Mouse (Mus musculus) cerebellum, postnatal 36 days (tissue): ENCODE data around the gene Tex29.
A peak's percentile ranks its signal among the peaks of the same experiment; 100 is the strongest.
"Not testable (repeated sequence)": the region's sequence is repeated elsewhere in the genome, so short reads cannot be mapped to it uniquely, and the experiment has no call there.

Experiments used
- DNase-seq, 2 experiments: peaks; one replicate each; pipeline ENCODE4 v3.0.0; 2021 to 2022; ENCODE audit warnings: mixed read lengths in 2 of 2

Gene Tex29

DNA sequence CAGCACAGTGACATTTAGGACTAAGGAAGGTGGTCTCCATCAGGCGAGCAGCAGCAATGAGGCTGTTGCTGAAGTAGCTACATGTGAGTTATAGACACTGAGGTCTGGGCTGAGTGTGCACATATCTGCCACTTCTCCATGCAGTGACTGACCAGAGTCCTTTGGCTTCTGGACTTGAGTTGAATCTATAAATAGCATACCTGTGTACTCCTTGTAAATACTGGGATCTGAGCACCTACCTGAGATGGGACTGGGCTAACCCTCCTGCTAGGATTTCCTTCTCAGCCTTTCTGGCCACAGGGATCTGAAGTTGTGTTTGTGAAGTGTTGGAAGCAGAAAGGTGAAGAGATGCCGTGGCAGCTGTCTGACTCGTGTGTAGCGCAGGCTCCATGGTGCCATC lies 7.1 kb upstream of the Tex29 start:
- DNase-seq, result no peak

DNA sequence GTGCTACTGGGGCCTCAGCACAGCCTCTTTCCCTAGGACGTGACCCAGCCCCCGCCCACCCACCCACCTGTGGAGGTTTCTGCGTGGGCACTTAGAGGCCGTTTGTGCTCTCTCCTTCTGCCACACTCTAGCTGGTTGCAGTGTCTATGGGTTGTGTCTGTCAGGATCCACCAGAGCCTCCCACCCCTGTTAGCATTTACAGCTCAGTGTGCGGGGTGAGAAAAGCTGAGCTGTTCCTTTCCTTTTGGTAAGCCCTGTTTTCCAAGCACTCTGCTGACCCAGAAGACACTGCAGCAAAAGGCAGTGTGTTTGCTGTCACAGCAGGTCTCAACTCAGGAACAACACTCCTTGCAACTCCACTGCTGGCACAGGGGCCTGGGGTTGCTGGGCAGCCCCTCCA lies 6.1 kb upstream of the Tex29 start:
- DNase-seq, result no peak

DNA sequence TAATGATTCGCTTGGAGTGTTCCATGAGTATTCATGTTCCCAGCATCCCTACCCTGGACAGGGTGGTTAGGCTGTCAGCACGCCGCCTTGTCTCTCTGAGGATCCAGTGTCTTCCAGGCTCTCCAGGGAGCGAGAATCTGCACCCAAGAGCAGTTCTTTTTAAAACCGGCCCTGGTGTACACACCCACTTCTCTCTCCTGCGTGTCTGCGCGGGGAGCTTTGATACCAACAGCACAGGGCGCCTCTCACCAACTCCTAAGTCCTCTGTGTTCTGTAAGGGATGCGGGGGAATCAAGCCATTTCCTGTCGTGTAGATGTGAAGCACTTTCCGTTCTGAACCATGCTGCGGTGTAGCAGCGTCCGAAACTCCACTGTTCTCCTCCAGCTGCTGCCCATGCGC lies 5.6 kb upstream of the Tex29 start:
- DNase-seq, result peak in 1 of 2 experiments; percentile 1

DNA sequence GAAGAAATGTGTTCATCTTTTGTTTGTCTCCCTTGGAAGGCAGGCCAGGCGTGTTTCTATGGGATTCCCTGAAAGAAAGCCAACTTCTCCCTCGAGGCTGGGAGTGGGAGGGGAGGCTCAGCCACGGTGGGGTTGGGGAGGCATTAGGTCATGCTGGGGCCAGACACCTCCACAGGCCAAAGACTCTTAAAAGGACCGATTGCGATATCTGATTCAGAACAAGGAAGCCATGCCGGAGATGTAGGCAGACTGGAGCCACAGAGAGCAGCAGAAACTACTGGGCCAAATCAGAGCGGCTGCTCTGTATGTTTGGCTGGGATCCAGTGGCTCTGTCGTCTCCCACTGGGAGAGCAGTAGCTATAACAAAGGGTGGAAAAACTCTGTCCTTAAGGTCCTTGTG lies 1.3 kb downstream of the Tex29 start:
- peak; percentile 36 to 43 for DNase-seq

DNA sequence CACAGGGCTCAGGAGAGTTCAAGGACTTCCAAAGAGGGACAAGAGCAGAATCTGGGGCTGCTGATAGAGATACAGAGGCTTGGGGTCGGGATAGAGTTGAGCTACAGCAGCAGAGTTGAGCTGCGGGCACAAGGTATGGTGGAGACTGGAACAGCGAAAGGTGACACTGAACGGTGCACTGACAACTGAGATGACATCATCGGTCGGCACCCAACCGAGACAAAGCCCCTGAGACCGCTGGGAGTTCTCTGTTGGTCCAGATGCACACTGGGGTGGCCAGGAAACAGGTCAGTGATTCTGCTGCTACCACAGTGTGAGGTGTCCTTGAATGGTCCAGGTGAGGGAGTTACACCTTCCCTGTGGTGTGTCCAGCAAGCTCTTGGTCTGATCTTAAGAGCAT lies 2.5 kb downstream of the Tex29 start:
- no peak for DNase-seq

DNA sequence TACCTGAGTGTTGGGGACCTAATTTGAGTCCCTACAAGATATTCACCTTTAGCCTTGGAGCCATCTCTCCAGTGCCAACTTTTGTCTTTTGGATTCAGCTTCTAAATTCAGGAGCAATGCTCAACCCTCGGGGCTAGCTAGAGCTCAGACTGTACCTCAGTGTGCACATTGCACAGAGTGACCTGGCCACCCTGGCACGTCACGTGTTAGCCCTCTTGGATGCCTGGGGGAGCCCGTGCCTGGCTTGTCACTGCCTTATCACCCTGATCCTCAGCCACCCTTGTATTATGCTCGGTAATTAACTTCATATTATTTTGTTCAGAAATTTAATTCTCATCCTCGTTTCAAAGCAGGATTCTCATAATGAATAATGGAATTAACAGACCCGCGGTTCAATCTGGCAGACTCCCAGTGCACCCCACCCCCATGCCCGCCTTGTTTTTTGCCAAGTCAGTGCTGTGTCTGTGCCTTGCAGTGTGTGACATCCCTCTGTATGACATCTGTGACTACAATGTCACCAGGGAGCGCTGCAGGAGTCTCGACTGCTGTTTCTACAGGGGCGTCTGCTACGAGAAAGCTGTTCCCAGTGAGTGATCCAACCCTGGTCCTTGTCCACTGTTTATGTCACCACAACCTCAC lies 3.5 kb downstream of the Tex29 start:
- DNase-seq, result no peak

DNA sequence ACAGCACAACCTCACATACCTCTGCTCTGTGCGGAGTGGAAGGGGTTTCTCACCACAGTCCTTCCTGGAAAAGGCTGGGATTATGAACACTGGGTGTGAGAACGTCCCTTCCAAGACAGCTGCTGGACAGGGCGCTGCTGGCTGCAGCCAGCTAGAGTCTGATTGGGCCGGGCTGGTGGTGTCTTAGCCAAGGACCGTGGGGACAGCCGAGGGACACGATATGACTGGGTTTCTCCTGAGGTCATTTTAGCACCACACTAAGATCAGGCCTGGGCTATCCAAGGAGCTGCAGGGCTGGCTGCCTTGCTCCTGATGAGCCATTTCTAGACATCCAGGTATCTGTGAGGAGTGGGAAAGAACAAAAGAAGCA lies 4.0 kb downstream of the Tex29 start:
- DNase-seq, result no peak

DNA sequence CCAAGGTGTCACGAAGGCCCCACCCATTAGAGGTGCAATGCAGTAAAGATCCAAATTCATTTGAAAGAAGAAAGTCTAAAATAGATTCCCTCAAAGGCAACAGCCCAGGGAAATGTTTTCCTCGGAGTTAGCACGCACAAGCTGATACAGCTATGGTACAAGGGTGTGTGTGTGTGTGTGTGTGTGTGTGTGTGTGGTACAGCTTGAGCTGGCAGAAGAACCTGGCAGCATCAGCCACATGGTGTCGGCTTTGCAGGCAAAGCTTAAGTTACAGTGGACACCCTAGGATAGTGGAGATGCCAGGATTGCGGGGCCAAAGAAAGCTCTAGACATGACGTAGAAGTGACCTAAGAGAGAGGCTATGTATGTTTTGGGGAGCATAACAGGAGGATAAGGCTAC lies 6.5 kb downstream of the Tex29 start:
- no peak for DNase-seq

DNA sequence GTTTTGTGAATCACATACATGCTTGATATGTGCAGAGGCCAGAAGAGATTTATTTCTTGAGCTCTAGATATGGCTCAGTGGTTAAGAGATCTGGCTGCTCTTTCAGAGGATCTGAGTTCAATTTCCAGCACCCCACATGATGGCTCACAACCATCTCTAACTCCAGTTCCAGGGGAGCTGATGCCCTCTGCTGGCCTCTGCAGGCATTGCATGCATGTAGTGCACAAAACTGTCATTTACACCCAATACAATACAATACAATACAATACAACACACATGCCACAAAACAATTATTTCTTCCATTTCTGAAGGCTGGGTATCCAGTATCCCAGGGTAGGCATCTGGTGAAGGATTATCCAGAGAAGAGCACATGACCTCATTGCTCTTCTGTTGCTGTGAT lies 27.6 kb downstream of the Tex29 start:
- no peak for DNase-seq

DNA sequence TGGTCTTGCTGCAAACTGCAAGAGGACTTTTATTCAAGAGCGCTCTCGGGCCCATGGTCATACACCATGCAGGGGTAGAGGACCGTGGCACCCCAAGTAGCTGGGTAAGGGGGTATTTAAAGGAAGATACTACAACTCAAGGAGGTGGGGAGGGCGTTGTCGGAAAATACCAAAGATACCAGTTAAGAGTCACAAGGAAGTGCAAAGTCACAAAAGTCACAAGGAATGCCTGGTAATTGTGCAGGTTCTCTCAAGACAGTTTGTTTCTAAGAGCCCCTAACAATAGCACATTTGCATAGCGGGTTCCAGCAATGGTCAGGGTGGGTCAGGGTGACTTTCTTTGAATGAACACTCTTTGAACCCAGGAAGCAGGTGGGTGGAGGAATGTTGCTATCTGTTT lies 34.0 kb downstream of the Tex29 start:
- DNase-seq, result not testable (repeated sequence)

DNA sequence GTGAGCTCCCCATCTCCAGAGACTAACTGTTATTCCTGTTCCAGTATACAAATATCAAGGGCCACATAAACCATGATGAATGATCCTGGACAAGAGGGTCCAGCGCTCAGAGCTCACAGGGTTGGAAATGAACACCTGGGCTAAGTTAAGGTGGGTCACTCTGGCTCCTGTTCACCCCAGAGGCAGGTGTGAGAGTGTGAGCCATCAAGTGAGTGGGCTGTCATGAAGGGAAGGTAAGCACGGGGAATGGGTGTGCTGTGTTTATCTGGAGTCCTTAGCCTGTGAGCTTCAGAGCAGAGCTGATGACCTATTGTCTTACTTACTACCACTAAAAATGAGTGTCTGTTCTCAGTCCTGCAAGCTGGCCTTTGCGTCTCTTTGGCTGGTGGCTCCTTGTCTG lies 44.4 kb downstream of the Tex29 start:
- DNase-seq, result no peak

DNA sequence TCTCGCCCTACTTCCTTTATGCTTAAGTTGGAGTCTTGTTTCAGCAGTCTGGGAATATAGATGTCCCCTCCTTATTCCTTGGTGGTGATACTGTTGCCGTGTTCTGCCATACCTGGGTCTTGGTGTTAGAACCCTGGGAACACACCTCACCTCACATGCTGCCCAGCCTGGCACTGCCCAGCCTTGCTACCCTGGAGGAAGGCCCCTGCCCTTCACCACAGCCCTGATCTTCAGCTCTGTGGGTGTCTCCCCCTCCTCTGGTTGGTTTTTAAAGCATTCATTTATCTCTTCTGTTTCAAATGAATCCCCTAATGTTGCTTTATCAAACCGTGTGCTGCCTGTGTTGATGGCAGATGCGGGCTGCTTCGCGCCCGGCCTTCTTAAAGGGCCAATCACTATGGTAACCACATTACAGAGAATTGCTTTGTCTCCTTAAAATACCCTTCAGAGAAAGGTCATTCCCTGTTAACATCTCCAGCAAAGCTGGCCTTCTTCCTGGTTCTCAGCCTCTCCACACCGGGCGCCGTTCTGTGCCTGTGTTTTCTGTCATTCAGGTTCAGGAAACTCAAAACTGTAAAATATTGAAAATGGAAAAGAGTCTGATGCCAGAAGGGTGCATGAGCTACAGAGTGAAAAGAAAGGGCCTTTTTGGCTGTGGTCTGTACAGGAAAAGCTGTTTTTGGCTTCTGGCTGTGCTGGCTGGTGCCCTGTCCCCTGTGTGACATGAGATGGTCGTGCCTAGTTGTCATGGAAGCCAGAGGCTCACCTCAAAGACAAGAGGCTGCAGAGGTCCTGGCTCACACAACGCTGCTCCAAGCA lies 45.8 kb downstream of the Tex29 start:
- DNase-seq, result no peak

DNA sequence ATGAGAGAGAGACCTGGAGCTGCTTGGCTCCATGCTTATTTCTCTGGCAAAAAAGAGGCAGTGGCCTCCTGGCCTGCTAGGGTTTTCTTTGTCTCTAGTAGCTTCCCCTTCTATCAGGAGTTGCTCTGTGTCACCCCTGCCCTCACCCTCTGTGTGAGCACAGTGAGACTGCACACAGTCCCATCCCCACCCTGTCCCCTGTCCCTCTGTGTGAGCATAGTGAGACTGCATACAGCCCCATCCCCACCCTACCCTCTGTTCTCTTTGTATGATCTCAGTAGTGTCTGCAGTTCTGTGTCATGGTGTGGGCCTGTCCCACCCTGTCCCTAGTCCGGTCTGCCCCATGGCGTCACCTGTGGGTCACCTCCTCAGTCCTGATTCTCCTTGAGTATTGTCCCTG lies 46.5 kb downstream of the Tex29 start:
- DNase-seq, result no peak

DNA sequence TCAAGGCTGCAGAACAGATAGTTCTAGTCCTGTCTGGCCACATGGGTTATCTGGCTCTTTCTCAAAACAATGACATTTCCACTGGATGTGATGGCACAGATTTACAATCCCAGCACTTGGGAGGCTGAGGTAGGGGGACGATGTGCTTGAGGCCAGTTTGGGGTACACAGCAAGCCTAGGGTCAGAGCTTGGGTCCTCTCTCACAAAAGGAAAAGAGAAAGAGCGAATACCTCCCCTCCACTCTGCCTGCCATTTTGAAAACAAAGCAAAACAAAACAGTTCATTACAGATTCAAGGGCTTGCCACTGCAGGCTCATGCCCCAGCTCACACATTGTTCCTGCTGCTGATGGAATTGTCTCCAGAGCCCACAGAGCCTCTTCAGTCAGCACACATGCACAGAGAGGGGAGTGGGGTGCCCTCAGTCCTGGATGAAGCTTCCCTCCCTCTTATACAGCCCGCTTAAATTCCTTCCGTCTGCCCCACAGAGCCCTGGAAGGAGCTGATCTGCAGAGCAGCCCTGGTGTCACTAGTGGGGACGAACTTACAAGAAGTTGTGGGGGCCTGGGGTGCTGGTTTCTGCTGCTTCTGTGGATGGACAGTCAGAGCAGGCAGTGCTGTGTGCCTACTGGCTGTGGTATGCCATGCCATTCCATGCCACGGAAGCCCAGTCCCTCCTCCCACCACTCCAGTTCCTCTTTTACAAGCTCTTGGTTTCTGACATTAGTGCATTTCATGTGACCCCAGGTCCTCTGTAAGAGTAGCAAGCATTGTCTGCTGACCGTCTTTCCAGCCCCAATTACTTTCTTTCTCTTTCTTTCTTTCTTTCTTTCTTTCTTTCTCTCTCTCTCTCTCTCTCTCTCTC lies 49.1 kb downstream of the Tex29 start:
- DNase-seq, result no peak

DNA sequence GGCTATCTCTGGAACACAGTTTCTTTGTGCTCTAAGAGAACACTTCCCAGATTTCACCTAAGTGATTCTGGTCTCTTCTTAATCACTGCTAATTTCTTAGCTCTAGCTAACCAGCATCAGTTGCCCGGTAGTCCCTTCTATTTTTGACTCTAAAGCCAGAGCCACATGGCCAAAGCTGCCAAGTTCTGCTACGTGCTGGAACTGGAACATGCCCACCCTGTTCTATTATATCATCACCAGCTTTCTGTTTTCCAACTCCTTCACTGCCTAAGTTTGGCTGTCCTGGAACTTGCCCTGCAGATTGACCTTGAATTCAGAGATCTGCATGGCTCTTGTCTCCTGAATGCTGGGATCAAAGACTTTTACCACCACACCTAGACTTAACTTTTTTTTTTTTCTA lies 52.5 kb downstream of the Tex29 start:
- DNase-seq, result no peak

DNA sequence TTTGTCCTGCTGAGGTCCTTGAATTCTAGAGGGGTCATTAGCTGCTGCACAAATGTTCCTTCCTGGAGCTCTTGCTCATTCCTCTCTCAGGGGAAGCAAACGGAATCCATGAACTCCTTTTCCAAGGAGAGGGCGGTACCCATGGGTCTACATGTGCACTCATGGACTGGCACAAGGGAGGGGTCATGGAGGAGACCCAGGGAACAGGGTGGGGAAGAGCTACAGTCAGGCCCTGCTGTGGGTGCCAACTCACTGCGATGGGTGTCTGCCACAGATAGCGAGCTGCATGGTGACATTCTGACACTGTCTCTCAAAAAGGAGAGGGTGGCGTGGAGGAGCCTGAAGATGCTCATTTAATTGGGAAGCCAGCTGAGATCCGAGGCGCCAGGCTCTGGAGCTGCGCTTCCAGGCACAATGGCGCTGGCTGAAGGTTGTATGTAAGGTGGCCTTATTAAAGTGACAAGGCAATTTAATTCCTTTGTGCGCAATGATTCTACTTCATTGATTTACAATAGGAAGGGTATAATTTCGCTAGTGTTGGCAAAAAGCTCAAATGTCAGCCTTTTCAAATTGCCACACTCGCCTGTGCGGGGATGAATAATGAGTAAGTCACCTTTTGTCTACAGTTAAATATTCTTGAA lies 55.9 kb downstream of the Tex29 start:
- no peak for DNase-seq

DNA sequence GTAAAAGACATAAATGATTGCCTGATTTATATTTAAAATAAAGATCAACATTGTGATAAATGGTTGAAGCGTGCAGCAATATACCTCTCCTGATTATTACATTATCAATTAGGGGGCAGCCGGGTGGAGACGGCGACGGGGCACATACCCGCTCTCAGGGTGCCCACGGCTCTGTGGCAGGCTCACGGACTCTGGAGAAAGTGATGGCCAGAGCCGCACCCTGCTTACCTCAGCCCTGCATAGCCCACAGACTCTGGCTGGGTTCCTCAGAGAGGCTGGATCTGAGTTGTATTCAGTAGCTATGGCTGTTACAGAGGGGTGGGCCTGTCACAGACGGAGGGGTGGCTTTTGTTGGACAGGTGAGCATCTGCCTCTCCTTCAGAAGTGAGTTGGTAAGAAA lies 56.4 kb downstream of the Tex29 start:
- DNase-seq, result no peak

DNA sequence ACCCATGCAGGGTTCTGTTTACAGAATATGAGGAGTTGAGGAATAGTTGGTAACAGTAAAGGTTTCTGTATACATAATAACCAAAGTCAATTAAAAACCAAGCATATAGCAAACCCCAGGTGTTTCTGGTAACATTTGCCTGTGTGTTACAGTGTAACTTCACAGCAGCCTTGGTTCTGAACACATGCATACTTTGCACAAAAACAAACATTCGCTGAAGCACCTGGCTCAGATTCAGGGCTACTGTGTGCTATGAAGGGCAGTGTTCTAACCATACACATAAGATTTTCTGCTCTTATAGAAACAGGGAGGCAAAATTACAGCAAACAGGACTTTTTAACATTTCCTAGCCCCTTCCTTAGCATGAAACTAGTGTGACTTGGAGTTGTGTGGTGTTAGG lies 58.5 kb downstream of the Tex29 start:
- no peak for DNase-seq
